Mouse (Mus musculus) splenic B cell, adult 2 months (primary cell): ENCODE results near the gene Cdk6.
A peak's percentile ranks its signal among the peaks of the same experiment; 100 is the strongest.
"Not testable (repeated sequence)": the region's sequence is repeated elsewhere in the genome, so short reads cannot be mapped to it uniquely, and the experiment has no call there.

Experiments
- DNase-seq: peaks from one replicate; pipeline ENCODE4 v3.0.0-alpha.2; 2011; ENCODE audit warnings: low read depth, low spot score
- H3K27me3 ChIP-seq: 2 replicates; pipeline ENCODE4 v1.6.1; 2012; ENCODE audit warnings: mild to moderate bottlenecking, low read length, moderate library complexity, mixed read lengths; ENCODE audit not compliant: control insufficient read depth, poor library complexity, insufficient read depth, severe bottlenecking
- H3K36me3 ChIP-seq: 2 replicates; pipeline ENCODE4 v1.6.1; 2012; ENCODE audit warnings: mild to moderate bottlenecking, low read length, moderate library complexity, mixed read lengths; ENCODE audit not compliant: control insufficient read depth, poor library complexity, insufficient read depth, severe bottlenecking

Gene Cdk6

DNA sequence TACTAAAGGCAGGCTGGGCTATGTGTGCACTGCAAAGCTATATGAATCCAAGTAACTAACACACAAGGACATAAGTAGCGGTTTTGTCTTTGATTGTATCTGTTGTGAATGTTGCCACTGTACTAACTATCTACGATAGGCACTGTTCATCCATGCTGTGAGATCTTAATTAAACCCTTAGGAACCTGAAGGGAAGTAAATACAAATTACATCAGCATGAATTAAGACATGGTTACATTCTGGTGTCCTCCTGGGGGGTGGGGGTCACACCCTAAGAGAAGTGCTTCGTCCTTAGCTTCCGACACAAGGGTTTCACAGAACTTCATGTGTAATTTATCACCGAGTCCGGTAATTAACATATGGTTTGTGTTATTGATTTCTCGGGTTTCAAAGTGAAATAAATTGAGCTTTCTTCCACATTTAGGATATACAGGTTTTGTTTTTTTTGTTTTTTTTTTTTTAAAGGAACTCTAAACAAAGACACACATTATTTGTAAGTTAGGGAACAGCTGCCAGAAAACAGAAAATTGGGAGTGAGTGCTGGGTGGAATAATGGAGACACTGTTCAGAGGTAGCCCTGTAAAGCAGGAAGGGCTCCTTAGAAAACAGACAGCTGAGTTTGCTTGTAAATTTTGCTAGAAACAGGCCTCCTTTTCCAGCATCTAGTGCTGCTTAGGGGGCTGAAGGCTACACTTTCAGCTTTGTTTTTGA is 58.7 kb downstream of the Cdk6 start:
- H3K27me3 ChIP-seq, result no peaks in the 10 kb centered on the region
- DNase-seq, result no peak
- no peaks in the 10 kb centered on the region for H3K36me3 ChIP-seq

DNA sequence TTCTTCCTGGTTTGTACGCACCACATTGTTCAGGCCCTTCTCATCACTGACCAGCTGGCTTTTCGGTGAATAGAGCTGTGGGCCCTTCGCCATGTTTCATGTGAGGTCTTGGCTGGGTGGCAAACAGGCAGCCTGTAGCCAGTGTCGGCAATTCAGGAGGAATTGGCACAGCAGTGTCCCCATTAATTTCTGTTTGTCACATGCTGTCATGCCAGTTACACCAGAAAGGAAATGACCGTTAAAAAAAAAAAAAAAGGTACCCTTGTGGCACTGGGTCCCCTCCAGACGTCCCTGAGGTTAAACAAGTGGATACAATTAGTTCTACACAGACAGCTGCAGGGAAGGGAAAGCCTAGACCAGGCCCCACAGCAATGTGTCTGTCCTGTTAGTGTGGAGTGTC is 63.8 kb downstream of the Cdk6 start:
- H3K36me3 ChIP-seq, result no peaks in the 10 kb centered on the region
- no peak for DNase-seq
- H3K27me3 ChIP-seq, result no peaks in the 10 kb centered on the region

DNA sequence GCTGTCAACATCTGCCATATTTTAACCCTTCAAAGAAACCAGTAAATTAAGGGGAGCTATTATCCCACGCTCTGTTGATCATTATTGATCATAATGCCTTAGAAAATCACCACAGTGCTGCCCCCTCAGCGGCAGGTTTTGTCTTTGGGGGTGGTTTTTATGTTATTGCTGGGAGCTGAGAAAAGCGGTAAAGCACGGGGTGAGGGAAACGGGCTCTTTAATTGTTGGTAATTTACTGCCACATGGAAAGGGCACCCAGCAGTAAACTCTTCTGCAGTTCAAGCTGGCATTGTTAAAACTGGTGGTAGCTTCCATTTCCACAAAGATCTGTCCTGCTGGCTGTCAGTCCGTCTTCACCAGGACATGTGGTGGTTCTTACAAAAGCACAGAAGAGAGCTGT is 64.2 kb downstream of the Cdk6 start:
- no peaks in the 10 kb centered on the region for H3K27me3 ChIP-seq
- no peaks in the 10 kb centered on the region for H3K36me3 ChIP-seq
- no peak for DNase-seq

DNA sequence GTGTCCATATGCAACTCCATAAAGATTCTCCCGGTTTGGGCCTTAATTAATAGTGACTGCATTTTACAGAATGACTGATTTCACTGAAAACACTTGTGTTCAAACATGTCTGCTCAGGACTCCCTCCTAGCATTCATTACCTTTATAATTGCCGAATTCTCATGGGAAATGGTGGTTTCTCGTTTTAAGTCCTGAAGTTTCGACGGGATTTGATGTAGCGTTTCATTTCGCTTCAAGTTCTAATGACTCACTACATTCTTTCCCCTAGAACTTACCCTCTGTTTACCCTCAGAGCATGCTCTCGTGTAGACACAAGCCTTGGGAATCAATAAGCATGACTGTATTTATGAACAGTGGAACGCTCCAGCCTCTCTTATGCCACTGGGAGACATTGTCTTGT is 66.6 kb downstream of the Cdk6 start:
- no peak for DNase-seq
- Histone ChIP-seq H3K27me3 (no peaks in the 10 kb centered on the region), H3K36me3 (no peaks in the 10 kb centered on the region)

DNA sequence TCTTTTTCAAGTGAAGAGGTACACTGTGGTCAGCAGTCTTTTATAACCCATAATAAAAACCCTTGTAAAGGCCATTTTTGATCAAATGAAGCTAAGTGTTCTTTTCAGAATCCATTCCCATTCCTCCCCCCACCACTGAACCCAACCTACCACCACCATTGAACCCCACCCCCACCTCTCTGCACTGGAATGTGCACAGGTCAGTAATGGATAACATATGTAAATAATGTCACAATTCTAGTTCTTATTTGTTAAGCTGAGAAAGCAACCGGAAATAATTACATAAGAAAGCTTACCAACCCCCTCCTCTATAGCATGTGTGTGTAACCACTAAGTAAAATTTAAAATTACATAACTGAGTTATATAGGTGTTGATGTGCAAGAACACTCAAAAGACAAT is 76.9 kb downstream of the Cdk6 start:
- not testable (repeated sequence) for DNase-seq, H3K27me3 ChIP-seq, H3K36me3 ChIP-seq

DNA sequence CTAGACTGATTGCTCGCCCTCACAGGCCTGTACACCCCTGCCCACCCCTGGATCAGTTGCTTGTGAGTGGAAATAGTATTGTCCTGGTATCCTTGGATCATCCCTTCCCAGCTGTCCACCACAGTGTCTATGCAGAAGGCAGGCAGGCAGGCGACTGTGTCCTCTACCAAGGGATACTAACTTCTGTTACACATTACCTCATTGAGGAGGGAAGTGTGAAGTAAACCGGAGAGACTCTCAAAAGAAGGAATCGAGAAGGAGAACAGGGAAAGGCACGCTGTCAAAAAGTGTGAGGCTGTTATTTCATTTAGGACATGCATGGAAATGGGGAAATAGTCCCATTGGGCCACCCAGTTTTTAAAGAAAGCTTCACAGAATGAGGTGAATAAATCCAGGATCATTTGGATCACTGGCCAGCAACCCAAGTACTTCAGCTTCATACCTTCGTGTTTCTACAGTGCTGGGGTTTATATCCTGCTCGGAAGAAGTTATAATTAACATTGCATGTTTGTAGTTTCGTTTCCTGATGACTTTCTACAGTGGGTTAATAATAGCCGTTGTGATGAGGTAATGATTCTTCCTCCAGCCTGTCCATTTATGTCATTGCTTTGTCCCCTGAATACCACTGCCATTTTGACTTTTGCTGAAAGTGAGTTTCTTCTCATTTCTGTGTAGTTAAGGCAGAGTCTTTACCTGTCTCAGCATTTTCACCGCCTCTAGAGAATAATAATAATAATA is 79.0 kb downstream of the Cdk6 start:
- no peaks in the 10 kb centered on the region for H3K36me3 ChIP-seq
- DNase-seq, result peak; percentile 68
- no peaks in the 10 kb centered on the region for H3K27me3 ChIP-seq

DNA sequence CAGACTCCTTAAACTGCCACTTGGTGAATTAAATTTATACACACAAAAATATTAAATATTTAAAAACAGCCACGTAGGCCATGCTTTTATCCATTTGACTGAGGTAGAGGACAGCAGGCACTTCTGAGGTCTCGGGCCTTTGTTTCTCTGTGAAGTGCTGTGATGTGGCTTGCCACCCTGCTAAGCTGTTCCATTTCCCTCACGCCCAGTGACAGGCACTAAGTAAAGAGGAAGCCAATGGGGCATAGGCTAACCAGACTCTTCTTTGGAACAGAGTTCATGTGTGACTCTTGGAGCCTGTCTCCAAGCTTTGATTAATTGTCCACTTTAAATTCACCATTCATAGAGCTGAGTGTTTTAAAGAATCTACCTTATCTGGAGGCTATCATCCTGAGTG is 79.5 kb downstream of the Cdk6 start:
- peak; percentile 50 for DNase-seq

DNA sequence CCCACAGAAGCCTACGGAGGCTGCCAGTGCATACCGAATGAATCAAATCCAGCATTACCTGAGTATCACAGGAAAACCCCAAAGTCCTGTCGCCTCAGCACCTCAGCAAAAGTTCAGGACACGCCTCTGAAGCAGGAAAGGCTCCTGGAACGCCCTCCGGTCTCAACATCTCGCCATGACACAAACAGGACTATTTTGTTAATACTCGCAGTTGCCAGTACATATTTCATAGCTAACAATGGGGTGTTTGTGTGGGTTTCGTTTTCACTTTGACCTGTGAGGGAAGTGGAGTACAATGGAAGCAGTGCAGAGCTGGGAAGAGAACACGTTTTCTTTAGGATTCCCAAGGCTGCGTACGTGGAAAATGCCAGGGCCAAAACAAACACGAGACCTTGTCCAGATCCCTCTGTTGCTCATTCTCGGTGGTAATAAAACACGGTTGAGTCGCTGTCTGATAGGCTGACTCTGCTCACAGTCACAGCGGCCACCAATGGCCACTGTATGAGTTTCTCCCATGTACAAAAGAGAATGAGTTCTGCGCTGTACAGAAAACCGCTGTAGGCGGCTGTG is 91.9 kb downstream of the Cdk6 start:
- H3K36me3 ChIP-seq, H3K27me3 ChIP-seq, DNase-seq: not testable (repeated sequence)

More for the DNA sequence above, 79.5 kb downstream of the Cdk6 start:
- no peaks in the 10 kb centered on the region for H3K27me3 ChIP-seq
- H3K36me3 ChIP-seq, result no peaks in the 10 kb centered on the region

DNA sequence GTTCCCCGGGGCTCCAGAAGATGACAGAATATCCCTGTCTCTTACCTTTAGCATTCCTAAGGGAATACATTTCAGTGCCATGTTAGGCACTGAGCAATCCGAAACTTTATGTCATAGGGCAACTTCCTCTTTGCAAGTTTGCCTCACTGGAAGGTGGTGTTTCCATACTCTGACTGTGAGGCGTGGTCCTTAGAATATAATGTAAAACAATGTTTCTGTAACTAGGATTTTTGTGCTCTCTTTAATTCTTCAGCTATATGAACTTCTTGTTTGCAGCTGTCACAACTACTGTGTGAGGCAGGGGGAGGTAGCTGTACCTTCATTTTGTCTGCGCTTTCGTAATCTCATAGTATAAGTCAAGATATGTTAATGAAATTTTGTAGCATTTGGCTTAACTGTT is 92.8 kb downstream of the Cdk6 start:
- not testable (repeated sequence) for H3K27me3 ChIP-seq, H3K36me3 ChIP-seq, DNase-seq

DNA sequence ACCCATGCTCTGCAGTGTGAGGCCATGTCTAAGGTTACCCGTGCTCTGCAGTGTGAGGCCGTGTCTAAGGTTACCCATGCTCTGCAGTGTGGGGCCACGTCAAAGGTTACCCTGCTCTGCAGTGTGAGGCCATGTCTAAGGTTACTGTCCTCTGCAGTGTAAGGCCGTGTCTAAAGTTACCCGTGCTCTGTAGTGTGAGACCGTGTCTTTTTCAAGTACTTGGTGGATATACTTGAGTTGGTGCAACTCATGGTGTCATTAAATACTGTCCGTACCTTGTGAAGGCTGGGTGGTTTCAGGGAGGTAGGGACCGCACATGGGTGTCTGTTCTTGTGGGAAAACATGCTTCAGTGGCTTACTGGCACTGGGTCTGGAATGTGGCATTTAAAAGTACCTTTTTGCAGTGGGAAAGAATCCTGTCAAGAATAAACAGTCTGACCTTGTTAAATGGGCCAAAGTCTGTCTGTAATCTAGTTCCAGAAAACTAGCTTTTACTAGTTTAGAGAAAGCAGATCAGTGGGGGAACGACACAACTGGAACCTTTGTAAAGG is 97.2 kb downstream of the Cdk6 start:
- not testable (repeated sequence) for DNase-seq, H3K27me3 ChIP-seq, H3K36me3 ChIP-seq

DNA sequence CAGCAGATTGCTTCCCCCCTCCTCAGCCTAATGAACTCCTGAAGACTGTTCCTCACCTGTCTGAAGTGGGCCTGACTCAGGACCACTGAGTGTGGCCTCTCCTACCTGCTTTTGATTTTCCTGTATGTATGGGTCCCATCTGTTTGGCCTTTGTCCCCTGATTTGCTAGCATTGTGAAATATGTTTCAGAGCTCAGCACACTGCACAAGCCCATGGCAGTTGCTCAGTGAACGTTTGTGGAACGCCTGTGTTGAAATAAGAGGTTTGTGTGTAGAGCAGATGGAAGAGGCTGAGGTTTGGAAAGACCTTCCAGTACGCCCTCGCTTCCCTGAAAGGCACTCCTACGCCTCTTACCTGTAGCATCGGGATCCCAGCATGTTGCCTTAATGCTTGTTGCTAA is 98.1 kb downstream of the Cdk6 start:
- not testable (repeated sequence) for H3K36me3 ChIP-seq, H3K27me3 ChIP-seq, DNase-seq

DNA sequence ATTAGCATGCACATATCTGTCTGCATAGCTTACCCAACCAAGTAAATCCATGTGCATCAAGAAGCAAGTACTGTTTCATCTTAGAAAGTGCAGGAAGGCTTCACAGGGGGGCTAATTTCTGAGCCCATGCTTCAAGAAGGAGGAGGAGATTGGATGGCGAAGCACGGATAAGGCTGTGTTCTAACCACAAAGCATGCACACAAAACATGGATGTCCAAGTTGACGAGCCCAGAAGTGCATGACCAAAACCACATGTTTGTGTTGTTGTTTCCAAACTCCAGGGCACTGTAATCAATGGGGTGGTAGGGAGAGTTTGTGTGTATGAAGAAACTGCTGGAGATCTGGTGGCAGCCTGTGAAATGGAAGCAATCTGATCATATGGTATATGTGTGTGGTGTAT is 101.2 kb downstream of the Cdk6 start:
- DNase-seq, H3K27me3 ChIP-seq, H3K36me3 ChIP-seq: not testable (repeated sequence)

DNA sequence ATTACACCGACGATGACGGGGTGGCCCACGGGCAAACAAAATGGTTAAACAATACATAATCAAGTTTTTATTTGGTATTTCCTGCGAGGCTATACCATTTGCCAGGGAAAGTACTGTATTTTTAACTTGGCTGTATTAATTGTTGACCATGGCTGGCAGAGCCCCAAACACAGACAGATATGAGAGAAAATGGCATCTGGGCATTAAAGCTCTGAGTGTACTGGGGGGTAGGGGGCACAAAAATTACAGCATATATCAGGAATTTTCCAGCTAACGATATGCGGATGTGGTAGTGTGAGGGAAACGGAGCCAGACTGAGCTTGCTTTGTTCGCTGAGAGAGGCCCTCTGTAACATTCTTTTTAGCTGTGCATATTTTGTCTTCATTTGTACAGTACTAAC is 109.9 kb downstream of the Cdk6 start:
- DNase-seq, H3K36me3 ChIP-seq, H3K27me3 ChIP-seq: not testable (repeated sequence)

DNA sequence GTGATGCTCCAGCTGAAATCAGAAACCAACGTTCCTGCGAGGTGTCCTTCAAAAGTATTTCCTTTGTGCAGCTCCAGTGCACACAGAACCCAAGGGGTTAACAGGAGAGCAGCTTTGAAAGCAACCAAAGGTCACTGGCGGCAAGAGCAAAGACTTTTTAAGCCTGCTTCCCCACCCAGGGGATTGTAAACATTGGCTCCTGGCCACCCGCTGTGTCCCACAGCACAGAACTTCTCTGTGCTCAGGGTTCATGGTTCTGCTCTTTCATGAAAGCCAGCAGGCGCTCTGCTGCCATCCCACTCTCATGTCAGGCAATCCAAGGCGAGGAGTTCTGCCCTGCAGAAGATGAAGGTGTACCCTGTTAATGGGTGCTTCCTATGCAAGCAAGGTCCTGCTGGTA is 112.7 kb downstream of the Cdk6 start:
- DNase-seq, H3K27me3 ChIP-seq, H3K36me3 ChIP-seq: not testable (repeated sequence)

DNA sequence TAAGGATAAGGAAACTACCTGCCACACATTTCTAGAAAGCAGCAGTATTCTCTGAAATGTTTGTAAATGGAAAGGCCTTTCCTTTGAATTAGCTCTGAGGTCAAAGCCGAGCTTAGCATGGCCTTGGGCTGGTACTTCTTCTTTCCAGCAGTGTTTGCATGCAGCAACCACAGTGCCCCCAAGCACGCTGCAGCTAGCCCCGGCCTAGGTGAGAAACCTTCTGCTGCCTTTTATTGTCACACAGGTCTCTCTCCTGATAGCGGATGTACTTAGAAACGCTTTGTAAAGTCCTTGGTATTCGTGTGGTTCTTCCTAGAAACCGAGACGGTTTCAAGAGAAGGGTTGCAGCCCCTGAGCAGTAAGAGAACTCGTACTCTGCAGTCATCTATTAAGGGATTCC is 119.6 kb downstream of the Cdk6 start:
- DNase-seq, result peak; percentile 55
- H3K27me3 ChIP-seq, result no peaks in the 10 kb centered on the region
- no peaks in the 10 kb centered on the region for H3K36me3 ChIP-seq
